In genomic region chr4:136526412-136526811, GRCm38 (mm10) we compare ENCODE assay signal across 8 mouse cellular contexts. TPM values are rescaled to one million over a fixed set of nuclear protein-coding genes. Genes with fewer than 3 reads are reported as not detected.
DNase-seq lines count a peak whose midpoint lies in the region; ATAC-seq and TF ChIP-seq lines count a peak whose summit lies in the region.
"Had no signal": no experiment of that assay in that cellular context is flagged by ENCODE, and none has a peak within 500 bp of the region (broad histone marks: within the 10 kb centered on the region; RNA-seq: fewer than 3 reads in every experiment).

No protein-coding gene starts in this region.

- no peak overlapping the region for H3K9ac ChIP-seq in CH12.LX (ENCODE audit: insufficient read depth, low read depth)
- H3K9ac ChIP-seq in forebrain, embryonic 16.5 days (replicated peaks; ENCODE audit: low read depth, low read length), result no peak overlapping the region
- no peak overlapping the region for H3K9ac ChIP-seq in intestine, embryonic 16.5 days (ENCODE audit: low read depth, low read length)
- no peak overlapping the region for H3K9ac ChIP-seq in liver, embryonic 14.5 days (replicated peaks)
- H3K9ac ChIP-seq: stomach, embryonic 15.5 days had no signal

- no peaks in the 10 kb centered on the region for H3K9me3 ChIP-seq in CH12.LX (replicated peaks; ENCODE audit: low read length)
- H3K9me3 ChIP-seq in forebrain, embryonic 16.5 days (ENCODE audit: control insufficient read depth, low read length), result 0 out of 2 replicates have a peak, but pooled peaks cover 2% of the 10 kb centered on the region
- H3K9me3 ChIP-seq in intestine, embryonic 16.5 days (ENCODE audit: control insufficient read depth, low read length), result no peaks in the 10 kb centered on the region
- no peaks in the 10 kb centered on the region for H3K9me3 ChIP-seq in liver, embryonic 14.5 days (ENCODE audit: control insufficient read depth, low read length)
- H3K9me3 ChIP-seq: stomach, embryonic 15.5 days had no signal

- peak; percentile 58 to 63 for DNase-seq in B cell, adult 2 months
- peak; percentile 45 for DNase-seq in CH12.LX (ENCODE audit: extremely low read depth)
- DNase-seq in cerebellum, adult 11 months, result peak; percentile 60
- peak; percentile 31 to 36 (median 36) for DNase-seq in liver, embryonic 14.5 days (ENCODE audit: low read depth in 3 of 3, low spot score in 3 of 3)
- DNase-seq in retina, embryonic 14.5 days (ENCODE audit: low spot score), result peak; percentile 86

- dilution Hi-C loops in CH12.LX (cut with MboI; ENCODE audit: extremely low pct_ligation_motif_present, extremely low pct_unique_long_range_greater_than_20kb, low sequenced_read_pairs), result no loop called here

- H3K27me3 ChIP-seq in CH12.LX (replicated peaks), result no peaks in the 10 kb centered on the region
- H3K27me3 ChIP-seq in forebrain, embryonic 16.5 days (replicated peaks; ENCODE audit: control insufficient read depth, insufficient read depth, low read length), result no peaks in the 10 kb centered on the region
- no peaks in the 10 kb centered on the region for H3K27me3 ChIP-seq in intestine, embryonic 16.5 days (replicated peaks; ENCODE audit: control insufficient read depth, insufficient read depth, low read length)
- no peaks in the 10 kb centered on the region for H3K27me3 ChIP-seq in liver, embryonic 14.5 days (ENCODE audit: control insufficient read depth, insufficient read depth, low read length)
- H3K27me3 ChIP-seq: stomach, embryonic 15.5 days had no signal

- peak; percentile 74 for ATAC-seq in forebrain, embryonic 16.5 days
- peak; percentile 72; the same call in 1 of the 2 replicates for ATAC-seq in intestine, embryonic 16.5 days
- no peak for ATAC-seq in liver, embryonic 14.5 days (ENCODE audit: insufficient read depth)

- TF ChIP-seq CTCF in CH12.LX (conservative IDR thresholded peaks at IDR 0.05 in 1 of 2, IDR thresholded peaks at IDR 0.05 in 1 of 2; ENCODE audit: low read depth in 2 of 2, low read length in 2 of 2), result peak; percentile 37 to 84
- peak; percentile 59 for TF ChIP-seq CTCF in liver, embryonic 14.5 days (IDR thresholded peaks at IDR 0.05; ENCODE audit: low read depth)

- peaks cover 0 to 5% of the 10 kb centered on the region in 2 experiments for H3K36me3 ChIP-seq in CH12.LX (replicated peaks in 1 of 2; ENCODE audit: control insufficient read depth in 1 of 2, insufficient read depth in 1 of 2, low read length in 1 of 2)
- H3K36me3 ChIP-seq in forebrain, embryonic 16.5 days (ENCODE audit: control insufficient read depth, insufficient read depth), result no peaks in the 10 kb centered on the region
- H3K36me3 ChIP-seq in intestine, embryonic 16.5 days (ENCODE audit: control insufficient read depth, insufficient read depth, low read length), result no peaks in the 10 kb centered on the region
- no peaks in the 10 kb centered on the region for H3K36me3 ChIP-seq in liver, embryonic 14.5 days (replicated peaks; ENCODE audit: control insufficient read depth, insufficient read depth, low read depth)
- H3K36me3 ChIP-seq: stomach, embryonic 15.5 days had no signal

- in situ Hi-C loops in CH12.LX (cut with MboI; ENCODE audit: low pct_ligation_motif_present, low pct_unique_long_range_greater_than_20kb, low sequenced_read_pairs), result no loop called here

- no peak overlapping the region for H3K27ac ChIP-seq in CH12.LX (ENCODE audit: insufficient read depth, low read depth)
- H3K27ac ChIP-seq in forebrain, embryonic 16.5 days (ENCODE audit: low read length), result no peak overlapping the region
- H3K27ac ChIP-seq in intestine, embryonic 16.5 days (ENCODE audit: low read length), result no peak overlapping the region
- H3K27ac ChIP-seq in liver, embryonic 14.5 days, result no peak overlapping the region
- H3K27ac ChIP-seq: stomach, embryonic 15.5 days had no signal

- no peaks in the 10 kb centered on the region for H3K4me1 ChIP-seq in CH12.LX (ENCODE audit: control insufficient read depth in 1 of 2, insufficient read depth in 2 of 2)
- H3K4me1 ChIP-seq in forebrain, embryonic 16.5 days (replicated peaks; ENCODE audit: control insufficient read depth, insufficient read depth, low read length), result no peaks in the 10 kb centered on the region; the same call in 1 of the 2 replicates
- no peaks in the 10 kb centered on the region for H3K4me1 ChIP-seq in intestine, embryonic 16.5 days (ENCODE audit: control insufficient read depth, insufficient read depth, low read length)
- peaks cover 0 to 2% of the 10 kb centered on the region in 2 experiments; a peak in 2 of 4 replicates for H3K4me1 ChIP-seq in liver, embryonic 14.5 days (replicated peaks; ENCODE audit: control insufficient read depth in 2 of 2, insufficient read depth in 2 of 2, low read length in 1 of 2)
- H3K4me1 ChIP-seq: stomach, embryonic 15.5 days had no signal

- no peaks in the 10 kb centered on the region for H3K79me2 ChIP-seq in CH12.LX (replicated peaks; ENCODE audit: control insufficient read depth, extremely low read depth, insufficient read depth, poor library complexity, severe bottlenecking)

- no peak for TF ChIP-seq EP300 in CH12.LX (IDR thresholded peaks at IDR 0.05; ENCODE audit: low read length)
- no peak for TF ChIP-seq EP300 in liver, embryonic 14.5 days (IDR thresholded peaks at IDR 0.05; ENCODE audit: low read depth)

- no peak overlapping the region for H3K4me2 ChIP-seq in CH12.LX (ENCODE audit: insufficient read depth, low read depth, poor library complexity, severe bottlenecking)
- no peak overlapping the region for H3K4me2 ChIP-seq in forebrain, embryonic 16.5 days (ENCODE audit: low read length)
- no peak overlapping the region for H3K4me2 ChIP-seq in intestine, embryonic 16.5 days (ENCODE audit: low read depth, low read length)
- no peak overlapping the region for H3K4me2 ChIP-seq in liver, embryonic 14.5 days (ENCODE audit: low read depth)
- H3K4me2 ChIP-seq: stomach, embryonic 15.5 days had no signal

- 20% methylated on average over 4 of the region's 4 CpGs for WGBS in forebrain, embryonic 16.5 days
- WGBS in intestine, embryonic 16.5 days, result 19% methylated on average over 4 of the region's 4 CpGs
- WGBS in liver, embryonic 14.5 days (ENCODE audit: insufficient replicate concordance), result 21% methylated on average over 4 of the region's 4 CpGs

- TF ChIP-seq POLR2A in CH12.LX (IDR thresholded peaks at IDR 0.05; ENCODE audit: low read depth, low read length), result no peak

- H3K4me3 ChIP-seq in CH12.LX (replicated peaks in 1 of 3; ENCODE audit: low read depth in 2 of 3, low read length in 2 of 3, poor library complexity in 1 of 3), result no peak overlapping the region
- H3K4me3 ChIP-seq in forebrain, embryonic 16.5 days (replicated peaks; ENCODE audit: low read length), result no peak overlapping the region
- no peak overlapping the region for H3K4me3 ChIP-seq in intestine, embryonic 16.5 days (ENCODE audit: low read length)
- H3K4me3 ChIP-seq in liver, embryonic 14.5 days (ENCODE audit: insufficient read depth in 1 of 2, low read depth in 2 of 2, low read length in 2 of 2), result no peak overlapping the region
- H3K4me3 ChIP-seq: stomach, embryonic 15.5 days had no signal

- peak; percentile 72 for TF ChIP-seq RAD21 in CH12.LX (IDR thresholded peaks at IDR 0.05; ENCODE audit: low read depth, low read length)

TF ChIP-seq in CH12.LX, 34 proteins besides CTCF, POLR2A, EP300 and RAD21:
- TF ChIP-seq RCOR1 (conservative IDR thresholded peaks at IDR 0.05; ENCODE audit: low read depth, low read length) (no peak), ELF1 (IDR thresholded peaks at IDR 0.05; ENCODE audit: low read depth, low read length) (no peak), SMC3 (IDR thresholded peaks at IDR 0.05; ENCODE audit: low read depth, low read length) (peak; percentile 74), MYC (IDR thresholded peaks at IDR 0.05; ENCODE audit: low read depth, low read length) (no peak)

RNA-seq across cellular contexts. Expression of gene Luzp1, which starts 56.9 kb away (rescaled TPM):
- total RNA-seq in CH12.LX (2012; rRNA removed) (6.1 and 6.9 TPM in 2 replicates), CH12.LX (2014; rRNA removed) (4.7 and 5.0 TPM in 2 replicates)
- 5.9 and 7.0 TPM in 2 replicates for polyA plus RNA-seq in CH12.LX (2012; ENCODE audit: insufficient read length, low read depth)
- polyA plus RNA-seq in forebrain, embryonic 16.5 days (2015; fragmentation: Nextera tagmentation; extraction: Ambion mirVana), result 51.5 and 60.3 TPM in 2 replicates
- 96.8 and 115 TPM in 2 replicates for polyA plus RNA-seq in intestine, embryonic 16.5 days (2015; fragmentation: Nextera tagmentation; extraction: Ambion mirVana)
- polyA plus RNA-seq in liver, embryonic 14.5 days (2012; rRNA removed), result 1.6 and 1.8 TPM in 2 replicates
- 6.8 and 8.2 TPM in 2 replicates for polyA plus RNA-seq in liver, embryonic 14.5 days (2014; fragmentation: Nextera tagmentation; extraction: Ambion mirVana)

Comparison
In these comparisons a context has a peak if more than half of its experiments do, and no peak if none do; other contexts are left out.
1. DNase-seq: peak in every context shown above with its lines; median percentile 86 in retina, embryonic 14.5 days; 60 in B cell, adult 2 months; 60 in cerebellum, adult 11 months; 45 in CH12.LX; 36 in liver, embryonic 14.5 days.